Comparison of ENCODE assay signal across 23 mouse cellular contexts in the genomic region with DNA sequence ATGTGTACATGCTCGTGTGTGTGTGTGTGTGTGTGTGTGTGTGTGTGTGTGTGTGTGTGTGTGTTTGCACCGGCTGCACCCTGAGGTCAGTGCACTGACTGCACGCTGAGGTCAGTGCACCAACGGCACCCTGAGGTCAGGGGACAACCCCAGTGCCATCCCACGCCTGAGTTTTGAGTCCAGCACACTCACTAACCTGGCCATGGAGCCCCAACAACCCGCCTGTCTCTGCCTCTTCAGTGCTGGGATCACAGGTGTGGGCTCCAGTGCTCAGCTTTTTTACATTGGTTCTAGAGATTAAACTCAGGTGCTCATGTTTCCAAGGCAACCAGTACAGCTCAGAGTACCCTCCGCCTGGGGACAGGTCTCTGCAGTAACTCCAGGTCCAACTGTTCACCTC. TPM values are rescaled to one million over a fixed set of nuclear protein-coding genes. Genes with fewer than 3 reads are reported as not detected.
DNase-seq lines count a peak whose midpoint lies in the region; ATAC-seq lines count a peak whose summit lies in the region.
"Had no signal": no experiment of that assay in that cellular context is flagged by ENCODE, and none has a peak within 500 bp of the region (broad histone marks: within the 10 kb centered on the region; RNA-seq: fewer than 3 reads in every experiment).

No protein-coding gene starts in this region.

- DNase-seq in hindbrain, embryonic 11.5 days (ENCODE audit: low spot score), result peak; percentile 13
- no peak for DNase-seq in midbrain, embryonic 11.5 days (ENCODE audit: low spot score, missing footprints)
- DNase-seq in liver, embryonic 13.5 days, result no peak
- no peak for DNase-seq in adrenal gland, postnatal 10 days
- DNase-seq in left cerebral cortex, postnatal 10 days (ENCODE audit: extremely low spot score in 1 of 2, low spot score in 2 of 2), result no peak
- DNase-seq in T-cell, adult 2 months (ENCODE audit: low spot score), result no peak
- DNase-seq: B cell, adult 2 months; cerebellum, adult 11-12 months; lung, postnatal 10 days; right cerebral cortex, postnatal 25 days had no signal

- 49% methylated on average over 7 of the region's 7 CpGs for WGBS in hindbrain, embryonic 11.5 days
- 36% methylated on average over 6 of the region's 7 CpGs for WGBS in hindbrain, embryonic 13.5 days
- 44% methylated on average over 7 of the region's 7 CpGs for WGBS in midbrain, embryonic 12.5 days
- 46% methylated on average over 7 of the region's 7 CpGs for WGBS in midbrain, embryonic 11.5 days
- 46% methylated on average over 7 of the region's 7 CpGs for WGBS in liver, embryonic 13.5 days (ENCODE audit: insufficient replicate concordance)

- no peak overlapping the region for H3K9ac ChIP-seq in hindbrain, embryonic 11.5 days (ENCODE audit: low read depth, low read length)
- H3K9ac ChIP-seq in hindbrain, embryonic 13.5 days, result no peak overlapping the region
- H3K9ac ChIP-seq in midbrain, embryonic 12.5 days (replicated peaks), result no peak overlapping the region
- no peak overlapping the region for H3K9ac ChIP-seq in midbrain, embryonic 11.5 days (ENCODE audit: low read length)
- no peak overlapping the region for H3K9ac ChIP-seq in liver, embryonic 13.5 days
- H3K9ac ChIP-seq: embryonic facial prominence, embryonic 13.5 days; forebrain, embryonic 15.5 days had no signal

- no peak overlapping the region for H3K27ac ChIP-seq in hindbrain, embryonic 11.5 days (ENCODE audit: low read depth, low read length)
- H3K27ac ChIP-seq in hindbrain, embryonic 13.5 days, result no peak overlapping the region
- no peak overlapping the region for H3K27ac ChIP-seq in midbrain, embryonic 12.5 days (replicated peaks)
- H3K27ac ChIP-seq in midbrain, embryonic 11.5 days (ENCODE audit: low read depth, low read length), result no peak overlapping the region
- H3K27ac ChIP-seq in liver, embryonic 13.5 days, result no peak overlapping the region
- H3K27ac ChIP-seq: embryonic facial prominence, embryonic 13.5 days; forebrain, embryonic 15.5 days had no signal

- intact Hi-C loops in left cerebral cortex, postnatal 10 days (cut with DNase I), result no loop called here

- no peaks in the 10 kb centered on the region for H3K9me3 ChIP-seq in hindbrain, embryonic 11.5 days (ENCODE audit: control insufficient read depth, low read length)
- no peaks in the 10 kb centered on the region for H3K9me3 ChIP-seq in hindbrain, embryonic 13.5 days
- H3K9me3 ChIP-seq in midbrain, embryonic 12.5 days, result no peaks in the 10 kb centered on the region
- H3K9me3 ChIP-seq in midbrain, embryonic 11.5 days (ENCODE audit: control insufficient read depth, low read length), result no peaks in the 10 kb centered on the region
- H3K9me3 ChIP-seq in liver, embryonic 13.5 days (replicated peaks), result no peaks in the 10 kb centered on the region
- H3K9me3 ChIP-seq: embryonic facial prominence, embryonic 13.5 days; forebrain, embryonic 15.5 days had no signal

- H3K4me1 ChIP-seq in hindbrain, embryonic 11.5 days (replicated peaks; ENCODE audit: control insufficient read depth, insufficient read depth, low read length), result peaks cover 9% of the 10 kb centered on the region
- H3K4me1 ChIP-seq in hindbrain, embryonic 13.5 days (replicated peaks), result peaks cover 25% of the 10 kb centered on the region
- H3K4me1 ChIP-seq in midbrain, embryonic 12.5 days, result peaks cover 33% of the 10 kb centered on the region
- H3K4me1 ChIP-seq in midbrain, embryonic 11.5 days (ENCODE audit: control insufficient read depth, insufficient read depth, low read length), result peaks cover 26% of the 10 kb centered on the region
- H3K4me1 ChIP-seq in liver, embryonic 13.5 days (replicated peaks), result peaks cover 9% of the 10 kb centered on the region
- H3K4me1 ChIP-seq: embryonic facial prominence, embryonic 13.5 days had no signal

- peak; percentile 16; the same call in 1 of the 2 replicates for ATAC-seq in hindbrain, embryonic 11.5 days (ENCODE audit: low FRiP score)
- ATAC-seq in hindbrain, embryonic 13.5 days (ENCODE audit: low FRiP score), result no peak; the same call in 1 of the 2 replicates
- peak; percentile 14; the same call in 1 of the 2 replicates for ATAC-seq in midbrain, embryonic 12.5 days (ENCODE audit: low FRiP score, low read depth)
- no peak for ATAC-seq in midbrain, embryonic 11.5 days (ENCODE audit: low FRiP score)
- peak; percentile 41; the same call in 1 of the 2 replicates for ATAC-seq in liver, embryonic 13.5 days (ENCODE audit: low read depth)
- ATAC-seq: forebrain, embryonic 15.5 days; inflammation-experienced regulatory T-cells, adult 6 months; Patski had no signal

- no peaks in the 10 kb centered on the region for H3K36me3 ChIP-seq in hindbrain, embryonic 11.5 days (ENCODE audit: control insufficient read depth, insufficient read depth, low read length)
- H3K36me3 ChIP-seq in hindbrain, embryonic 13.5 days, result no peaks in the 10 kb centered on the region
- no peaks in the 10 kb centered on the region for H3K36me3 ChIP-seq in midbrain, embryonic 12.5 days
- no peaks in the 10 kb centered on the region for H3K36me3 ChIP-seq in midbrain, embryonic 11.5 days (ENCODE audit: control insufficient read depth, insufficient read depth, low read length)
- no peaks in the 10 kb centered on the region for H3K36me3 ChIP-seq in liver, embryonic 13.5 days
- H3K36me3 ChIP-seq: embryonic facial prominence, embryonic 13.5 days; forebrain, embryonic 15.5 days had no signal

- no peak overlapping the region for H3K4me2 ChIP-seq in hindbrain, embryonic 11.5 days (replicated peaks; ENCODE audit: low read depth, low read length)
- H3K4me2 ChIP-seq in hindbrain, embryonic 13.5 days, result no peak overlapping the region
- H3K4me2 ChIP-seq in midbrain, embryonic 12.5 days (replicated peaks), result no peak overlapping the region
- no peak overlapping the region for H3K4me2 ChIP-seq in midbrain, embryonic 11.5 days
- no peak overlapping the region for H3K4me2 ChIP-seq in liver, embryonic 13.5 days
- H3K4me2 ChIP-seq: embryonic facial prominence, embryonic 13.5 days; forebrain, embryonic 15.5 days had no signal

- H3K27me3 ChIP-seq in hindbrain, embryonic 11.5 days (ENCODE audit: control insufficient read depth, insufficient read depth, low read length), result no peaks in the 10 kb centered on the region
- H3K27me3 ChIP-seq in hindbrain, embryonic 13.5 days, result no peaks in the 10 kb centered on the region
- peaks cover 42% of the 10 kb centered on the region for H3K27me3 ChIP-seq in midbrain, embryonic 12.5 days
- H3K27me3 ChIP-seq in midbrain, embryonic 11.5 days (ENCODE audit: control insufficient read depth, insufficient read depth, low read length), result no peaks in the 10 kb centered on the region; the same call in 1 of the 2 replicates
- H3K27me3 ChIP-seq in liver, embryonic 13.5 days, result no peaks in the 10 kb centered on the region
- H3K27me3 ChIP-seq: embryonic facial prominence, embryonic 13.5 days; forebrain, embryonic 15.5 days; Patski had no signal

- no peak overlapping the region for H3K4me3 ChIP-seq in hindbrain, embryonic 11.5 days (ENCODE audit: low read depth, low read length)
- H3K4me3 ChIP-seq in hindbrain, embryonic 13.5 days, result no peak overlapping the region
- no peak overlapping the region for H3K4me3 ChIP-seq in midbrain, embryonic 12.5 days
- no peak overlapping the region for H3K4me3 ChIP-seq in midbrain, embryonic 11.5 days (ENCODE audit: low read depth, low read length)
- H3K4me3 ChIP-seq in liver, embryonic 13.5 days (replicated peaks), result no peak overlapping the region
- H3K4me3 ChIP-seq: embryonic facial prominence, embryonic 13.5 days; forebrain, embryonic 15.5 days had no signal

RNA-seq across cellular contexts. Expression of a gene that starts 42.5 kb away (rescaled TPM):
- 0.15 TPM in 1 of 2 replicates, not detected in the other for polyA plus RNA-seq in hindbrain, embryonic 11.5 days (2014; fragmentation: Nextera tagmentation; extraction: Ambion mirVana)
- polyA plus RNA-seq in hindbrain, embryonic 13.5 days (2015; fragmentation: Nextera tagmentation; extraction: Ambion mirVana), result not detected in 2 replicates
- not detected in 2 replicates for polyA plus RNA-seq in midbrain, embryonic 12.5 days (2016; fragmentation: Nextera tagmentation; extraction: Ambion mirVana)
- not detected in 2 replicates for polyA plus RNA-seq in midbrain, embryonic 11.5 days (2014; fragmentation: Nextera tagmentation; extraction: Ambion mirVana)
- 4.3 and 4.6 TPM in 2 replicates for polyA plus RNA-seq in liver, embryonic 13.5 days (2015; fragmentation: Nextera tagmentation; extraction: Ambion mirVana)
- total RNA-seq in adrenal gland, postnatal 10 days (2021), result not detected
- total RNA-seq in left cerebral cortex, postnatal 10 days (2021), result not detected
- total RNA-seq: gastrocnemius, adult 8-10 months; heart, adult 8-10 months; layer of hippocampus, postnatal 14 days; left cerebral cortex, postnatal 36 days; megakaryocyte-erythroid progenitor cell, adult 5-6 weeks had no signal
- polyA plus RNA-seq: embryonic facial prominence, embryonic 13.5 days; forebrain, embryonic 15.5 days; heart, postnatal 0 days; inflammation-experienced regulatory T-cells, adult 6 months; neural tube, embryonic 11.5 days; Patski had no signal

RNA-seq across cellular contexts. Expression of a gene that starts 44.9 kb away (rescaled TPM):
- polyA plus RNA-seq in hindbrain, embryonic 11.5 days (2014; fragmentation: Nextera tagmentation; extraction: Ambion mirVana), result 4.6 and 8.5 TPM in 2 replicates
- 1.9 and 2.3 TPM in 2 replicates for polyA plus RNA-seq in hindbrain, embryonic 13.5 days (2015; fragmentation: Nextera tagmentation; extraction: Ambion mirVana)
- polyA plus RNA-seq in midbrain, embryonic 12.5 days (2016; fragmentation: Nextera tagmentation; extraction: Ambion mirVana), result 6.7 and 7.4 TPM in 2 replicates
- 4.5 and 6.6 TPM in 2 replicates for polyA plus RNA-seq in midbrain, embryonic 11.5 days (2014; fragmentation: Nextera tagmentation; extraction: Ambion mirVana)
- 6.2 and 6.7 TPM in 2 replicates for polyA plus RNA-seq in liver, embryonic 13.5 days (2015; fragmentation: Nextera tagmentation; extraction: Ambion mirVana)
- total RNA-seq in adrenal gland, postnatal 10 days (2021), result 1 to 10 TPM; 4.0 to 9.3 TPM
- under 1 TPM; 0.34 to 0.36 TPM for total RNA-seq in left cerebral cortex, postnatal 10 days (2021)

Comparison
In these comparisons a context has a peak if more than half of its experiments do, and no peak if none do; other contexts are left out.
1. ATAC-seq: peak in hindbrain, embryonic 11.5 days (single experiment), midbrain, embryonic 12.5 days (single experiment) and liver, embryonic 13.5 days (single experiment); none in hindbrain, embryonic 13.5 days (single experiment) and midbrain, embryonic 11.5 days (single experiment).